Mouse (Mus musculus) right cerebral cortex, postnatal 14 days (tissue): ENCODE results near the gene Ccm2.
A peak's percentile ranks its signal among the peaks of the same experiment; 100 is the strongest.

Experiments used
- DNase-seq: peaks from one replicate; pipeline ENCODE4 v3.0.0; 2022

The Ccm2 gene

GRCm38 (mm10) chr11:6605491-6606399 lies 59.1 kb downstream of the Ccm2 start, which contains the start of gene Nacad:
TSS of gene Nacad (minus strand) at chr11:6606053.
- peak; percentile 73 for DNase-seq

DNA sequence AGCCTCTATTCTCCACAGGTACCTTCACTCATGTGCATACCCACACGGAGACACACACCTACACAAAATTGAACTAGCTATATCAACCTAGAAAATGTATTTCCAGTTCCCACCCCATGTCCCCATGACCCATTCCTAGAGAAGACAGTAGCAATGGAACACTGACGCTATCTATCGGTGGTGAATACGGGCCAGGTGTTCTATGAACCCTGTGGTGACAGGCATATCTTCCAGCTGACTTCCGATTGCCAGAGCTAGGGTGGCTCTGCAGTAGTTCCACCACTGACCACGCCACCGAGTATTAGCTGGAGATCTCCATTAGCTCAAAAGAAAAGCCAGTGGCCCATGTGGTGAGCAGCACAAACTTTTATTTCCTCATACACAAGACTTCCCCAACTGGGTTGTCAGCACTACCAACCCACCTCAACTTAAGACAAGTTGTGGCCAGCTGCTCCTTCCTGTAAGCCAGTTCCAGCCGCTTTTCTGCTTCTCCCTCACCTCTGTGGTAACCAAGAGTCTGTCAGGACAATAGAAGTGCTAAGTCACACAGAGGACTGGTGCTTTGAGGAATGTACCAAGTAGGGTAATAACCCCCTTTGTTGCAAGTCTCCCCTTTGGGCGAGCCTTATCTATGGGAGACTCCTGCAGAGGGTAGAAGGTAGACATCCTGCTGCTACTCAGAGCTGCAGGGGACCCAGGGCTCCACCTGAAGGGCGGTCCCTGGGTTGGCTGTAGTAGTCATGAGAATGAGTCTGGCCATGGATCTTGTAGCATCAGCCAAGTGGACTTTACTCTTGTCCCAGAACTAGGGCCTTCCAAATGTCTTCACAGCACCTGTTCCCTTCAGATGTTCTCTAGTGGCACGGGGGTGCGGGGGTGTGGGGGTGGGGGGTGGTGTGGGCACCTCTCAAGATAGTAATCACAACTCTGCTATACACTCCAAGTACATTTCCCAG lies 68.8 kb downstream of the Ccm2 start:
- no peak for DNase-seq

GRCm38 (mm10) chr11:6623704-6624103 lies 77.0 kb downstream of the Ccm2 start:
- DNase-seq = no peak

- DNase-seq = no peak
These were observed 78.1 kb downstream of the Ccm2 start for GRCm38 (mm10) chr11:6624619-6625382.

- DNase-seq = peak; percentile 90
These were observed 79.0 kb downstream of the Ccm2 start, which contains the start of gene Tbrg4 for GRCm38 (mm10) chr11:6625478-6626387. TSS of gene Tbrg4 (minus strand) at chr11:6626067.

DNA sequence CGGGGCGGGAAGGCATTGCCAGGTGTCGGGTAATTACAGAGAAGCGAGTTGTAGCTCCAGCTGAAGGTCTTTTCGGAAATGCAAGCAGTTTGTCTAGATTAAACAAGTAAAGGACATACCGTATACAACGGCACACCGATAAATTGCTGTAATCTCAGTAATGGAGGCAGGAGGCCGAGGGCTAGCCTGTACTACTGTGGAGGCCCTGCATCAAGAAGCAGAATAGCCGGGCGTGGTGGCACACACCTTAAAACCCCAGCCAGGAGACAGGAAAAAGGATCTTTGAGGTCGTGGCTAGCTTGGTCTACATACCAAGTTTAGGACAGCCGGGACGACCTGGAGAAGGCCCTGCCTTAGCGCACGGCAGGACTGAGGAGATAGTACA lies 79.7 kb downstream of the Ccm2 start:
- no peak for DNase-seq

- no peak for DNase-seq
These were observed 81.0 kb downstream of the Ccm2 start for GRCm38 (mm10) chr11:6627731-6628130.

GRCm38 (mm10) chr11:6628568-6628967 lies 81.9 kb downstream of the Ccm2 start:
- peak; percentile 51 for DNase-seq

GRCm38 (mm10) chr11:6629655-6630054 lies 83.0 kb downstream of the Ccm2 start:
- no peak for DNase-seq

DNA sequence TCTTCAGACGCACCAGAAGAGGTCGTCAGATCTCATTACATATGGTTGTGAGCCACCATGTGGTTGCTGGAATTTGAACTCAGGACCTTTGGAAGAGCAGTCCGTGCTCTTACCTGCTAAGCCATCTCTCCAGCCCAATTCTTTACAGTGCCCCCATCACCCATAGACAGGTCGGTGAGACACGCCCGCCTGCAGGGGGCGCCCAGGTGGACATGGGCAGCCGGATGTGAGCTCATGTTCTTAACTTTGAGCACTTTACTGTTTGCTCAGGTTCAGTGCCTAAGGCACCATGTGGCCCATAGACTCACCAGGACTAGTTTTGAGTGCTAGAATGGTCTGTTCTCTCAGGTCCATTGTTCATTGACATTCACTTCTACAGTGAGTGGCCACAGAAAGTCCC lies 89.5 kb downstream of the Ccm2 start:
- no peak for DNase-seq

- DNase-seq = no peak
These were observed 91.8 kb downstream of the Ccm2 start, which contains the start of gene Wap for GRCm38 (mm10) chr11:6638537-6638936. TSS of gene Wap (minus strand) at chr11:6638637.

- no peak for DNase-seq
These were observed 92.4 kb downstream of the Ccm2 start for GRCm38 (mm10) chr11:6639072-6639471.

- no peak for DNase-seq
These were observed 97.9 kb downstream of the Ccm2 start for GRCm38 (mm10) chr11:6644566-6644965.
